Mouse (Mus musculus) heart, embryonic 12.5 days (tissue): ENCODE measurements around the gene Spsb4. TPM values are rescaled to one million over a fixed set of nuclear protein-coding genes. Genes with fewer than 3 reads are reported as not detected.

Experiments
- ATAC-seq: fragments of 200-750 bp; cut with Nextera tagmentation; 2 replicates; pipeline ENCODE4 v1.8.0; 2017; ENCODE audit warnings: moderate TSS enrichment, moderate library complexity; ENCODE audit not compliant: insufficient number of reproducible peaks, low FRiP score
- H3K27ac ChIP-seq: fragments of 300-500 bp; sonication (generic); 2 replicates; pipeline ENCODE4 v1.5.1; 2016; ENCODE audit warnings: mild to moderate bottlenecking, moderate library complexity; ENCODE audit not compliant: poor library complexity, severe bottlenecking
- H3K27me3 ChIP-seq: fragments of 300-500 bp; sonication (generic); replicated peaks from 2 replicates; pipeline ENCODE4 v1.6.1; 2016; ENCODE audit warnings: mild to moderate bottlenecking, moderate library complexity
- H3K36me3 ChIP-seq: fragments of 300-500 bp; sonication (generic); 2 replicates; pipeline ENCODE4 v1.6.1; 2016; ENCODE audit warnings: mild to moderate bottlenecking, moderate library complexity
- H3K4me1 ChIP-seq: fragments of 300-500 bp; sonication (generic); replicated peaks from 2 replicates; pipeline ENCODE4 v1.6.1; 2016; ENCODE audit warnings: mild to moderate bottlenecking
- H3K4me2 ChIP-seq: fragments of 300-500 bp; sonication (generic); 2 replicates; pipeline ENCODE4 v1.6.1; 2016; ENCODE audit warnings: mild to moderate bottlenecking, moderate library complexity
- H3K4me3 ChIP-seq: fragments of 300-500 bp; sonication (generic); 2 replicates; pipeline ENCODE4 v1.5.1; 2016; ENCODE audit warnings: mild to moderate bottlenecking
- H3K9ac ChIP-seq: fragments of 300-500 bp; sonication (generic); 2 replicates; pipeline ENCODE4 v1.6.1; 2016; ENCODE audit warnings: mild to moderate bottlenecking, moderate library complexity
- H3K9me3 ChIP-seq: fragments of 300-500 bp; sonication (generic); replicated peaks from 2 replicates; pipeline ENCODE4 v1.6.1; 2016; ENCODE audit warnings: mild to moderate bottlenecking, moderate library complexity
- WGBS: fragments of 180-500 bp; shearing (Covaris S2); methylation state at CpG from one replicate; pipeline ENCODE4 v1.1.7; 2016; 5-methylcytosine and 5-hydroxymethylcytosine counted together
- polyA plus RNA-seq: library from polyadenylated mRNA; unstranded; fragments of >200 nt; fragmentation: Nextera tagmentation; extraction: Ambion mirVana; gene quantifications from 2 replicates; pipeline ENCODE4 v1.2.1, GENCODE M21; 2016

The Spsb4 gene
- polyA plus RNA-seq, 1 experiment from 2014 or later: 67.6 TPM

DNA sequence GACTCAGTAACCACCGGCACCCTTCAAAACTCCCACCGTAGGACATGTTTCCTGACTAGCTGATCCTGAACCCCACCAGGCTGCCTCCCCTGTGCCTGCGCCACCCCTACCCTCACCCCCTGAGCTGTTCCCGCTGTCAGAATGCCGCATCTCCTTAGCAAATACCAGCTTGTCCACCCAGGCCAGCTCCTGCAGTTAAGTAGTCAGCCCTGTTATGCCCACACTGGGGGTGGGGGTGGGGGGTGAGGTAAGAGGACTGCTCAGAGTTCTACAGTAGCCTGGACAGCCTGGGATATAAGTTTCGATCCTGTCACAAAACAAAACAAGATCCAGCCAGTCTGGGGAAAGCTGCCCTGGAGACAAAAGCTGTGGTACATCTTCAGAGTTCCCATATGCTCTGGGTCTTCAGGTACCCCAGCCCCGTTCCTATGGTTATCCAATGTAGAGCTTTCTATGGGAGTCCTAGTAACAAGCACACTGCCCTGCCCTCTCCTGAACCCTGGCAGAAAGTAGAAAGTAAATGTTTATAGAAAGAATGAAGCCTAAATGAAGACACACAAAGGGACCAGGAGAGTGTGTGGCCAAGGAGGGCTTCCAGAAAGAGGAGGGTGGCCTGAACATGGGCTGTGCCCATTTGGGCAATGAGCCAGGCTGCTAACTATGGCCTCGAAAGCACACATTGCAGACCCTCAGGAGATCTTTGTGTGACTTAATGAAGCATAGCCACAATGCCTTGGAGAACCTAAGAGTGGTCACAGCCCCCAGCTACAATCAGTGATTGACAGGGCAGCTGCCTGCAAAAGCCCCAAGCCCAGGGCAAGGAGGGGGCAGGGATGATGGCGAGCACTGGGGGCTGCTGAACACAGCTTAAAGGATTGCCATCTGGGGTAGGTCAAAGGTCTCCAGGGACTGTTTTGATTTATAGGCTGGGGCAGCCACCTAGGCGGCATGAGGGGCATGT lies 38.3 kb downstream of the Spsb4 start:
- H3K36me3 ChIP-seq: no peaks in the 10 kb centered on the region
- peaks cover 91% of the 10 kb centered on the region for H3K4me1 ChIP-seq
- no peak for ATAC-seq
- no peak overlapping the region for H3K4me2 ChIP-seq
- H3K9me3 ChIP-seq: no peaks in the 10 kb centered on the region
- 54% methylated on average over 10 of the region's 10 CpGs for WGBS
- no peak overlapping the region for H3K4me3 ChIP-seq
- no peaks in the 10 kb centered on the region for H3K27me3 ChIP-seq
- peak overlapping the region; percentile 88; the same call in 1 of the 2 replicates for H3K27ac ChIP-seq
- peak overlapping the region; percentile 44 for H3K9ac ChIP-seq

DNA sequence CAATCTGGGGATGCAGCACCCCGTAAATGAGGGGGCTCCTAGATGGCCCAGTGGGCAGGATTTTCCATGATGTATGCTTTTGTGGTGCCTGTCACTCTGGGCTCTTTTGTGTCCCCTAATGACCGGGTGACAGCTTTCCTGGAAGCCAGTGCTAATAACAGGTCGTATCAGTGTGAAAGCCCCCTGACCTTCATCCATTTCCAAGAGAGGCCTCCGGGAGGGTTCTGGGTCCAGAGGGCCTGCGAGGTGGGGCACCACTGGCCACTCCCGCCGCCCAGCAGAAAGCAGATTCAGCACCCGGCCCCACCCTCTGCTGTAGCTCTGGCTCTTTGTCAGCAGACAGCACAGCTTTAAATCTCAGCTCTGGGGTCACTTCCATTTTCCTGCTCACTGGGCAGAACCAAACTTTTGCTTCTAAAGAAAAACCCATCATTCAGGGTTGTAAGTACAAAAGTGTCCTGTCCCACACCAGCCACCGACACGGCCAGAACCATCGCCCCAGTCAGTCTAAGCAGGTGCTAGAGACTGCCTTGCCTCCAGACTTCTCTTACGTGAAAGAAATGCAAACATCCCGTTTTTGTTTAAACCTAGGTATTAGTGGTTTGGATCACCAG lies 39.1 kb downstream of the Spsb4 start:
- H3K4me2 ChIP-seq: no peak overlapping the region
- peak overlapping the region; percentile 88 for H3K27ac ChIP-seq
- H3K9me3 ChIP-seq: no peaks in the 10 kb centered on the region
- no peak for ATAC-seq
- H3K4me3 ChIP-seq: no peak overlapping the region
- no peaks in the 10 kb centered on the region for H3K27me3 ChIP-seq
- H3K4me1 ChIP-seq: peaks cover 83% of the 10 kb centered on the region
- peak overlapping the region; percentile 44 for H3K9ac ChIP-seq
- WGBS: 40% methylated on average over 13 of the region's 13 CpGs
- 0 out of 2 replicates have a peak, but pooled peaks cover under 1% of the 10 kb centered on the region for H3K36me3 ChIP-seq

DNA sequence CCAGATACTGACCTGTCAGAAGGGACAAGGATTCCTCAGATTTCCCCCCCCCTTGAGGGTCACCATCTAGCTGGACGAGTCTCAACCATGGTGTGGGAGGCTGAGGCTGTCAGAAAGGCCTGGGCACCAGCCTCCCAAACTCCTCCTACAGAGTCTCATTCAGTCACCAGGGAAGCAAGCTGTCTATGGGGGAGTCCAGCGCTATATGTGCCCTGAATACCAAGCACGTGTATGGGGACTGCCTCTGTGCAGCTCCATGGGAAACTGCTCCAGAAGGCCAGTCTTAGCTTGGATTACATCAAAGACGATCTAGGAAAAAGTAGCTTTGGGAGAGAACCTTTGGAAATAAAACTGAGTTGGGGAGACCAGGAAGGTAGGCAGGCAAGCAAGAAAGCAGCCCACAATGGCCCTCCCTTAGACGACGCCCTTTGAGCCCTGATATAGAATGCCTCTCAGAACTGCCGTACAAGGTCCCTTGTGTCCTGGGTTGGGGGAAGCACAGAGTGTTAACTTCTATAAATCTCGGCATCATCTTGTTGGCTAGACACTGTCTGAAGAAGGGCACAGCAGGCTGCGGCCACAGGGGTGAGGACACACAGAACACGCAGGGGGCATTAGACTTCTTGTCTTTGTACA lies 40.4 kb downstream of the Spsb4 start:
- no peak overlapping the region for H3K4me2 ChIP-seq
- H3K27me3 ChIP-seq: no peaks in the 10 kb centered on the region
- H3K4me3 ChIP-seq: no peak overlapping the region
- peak overlapping the region; percentile 88 for H3K27ac ChIP-seq
- no peak overlapping the region for H3K9ac ChIP-seq
- 67% methylated on average over 10 of the region's 10 CpGs for WGBS
- peaks cover 70% of the 10 kb centered on the region for H3K4me1 ChIP-seq
- H3K9me3 ChIP-seq: no peaks in the 10 kb centered on the region
- ATAC-seq: no peak
- 0 out of 2 replicates have a peak, but pooled peaks cover 3% of the 10 kb centered on the region for H3K36me3 ChIP-seq

DNA sequence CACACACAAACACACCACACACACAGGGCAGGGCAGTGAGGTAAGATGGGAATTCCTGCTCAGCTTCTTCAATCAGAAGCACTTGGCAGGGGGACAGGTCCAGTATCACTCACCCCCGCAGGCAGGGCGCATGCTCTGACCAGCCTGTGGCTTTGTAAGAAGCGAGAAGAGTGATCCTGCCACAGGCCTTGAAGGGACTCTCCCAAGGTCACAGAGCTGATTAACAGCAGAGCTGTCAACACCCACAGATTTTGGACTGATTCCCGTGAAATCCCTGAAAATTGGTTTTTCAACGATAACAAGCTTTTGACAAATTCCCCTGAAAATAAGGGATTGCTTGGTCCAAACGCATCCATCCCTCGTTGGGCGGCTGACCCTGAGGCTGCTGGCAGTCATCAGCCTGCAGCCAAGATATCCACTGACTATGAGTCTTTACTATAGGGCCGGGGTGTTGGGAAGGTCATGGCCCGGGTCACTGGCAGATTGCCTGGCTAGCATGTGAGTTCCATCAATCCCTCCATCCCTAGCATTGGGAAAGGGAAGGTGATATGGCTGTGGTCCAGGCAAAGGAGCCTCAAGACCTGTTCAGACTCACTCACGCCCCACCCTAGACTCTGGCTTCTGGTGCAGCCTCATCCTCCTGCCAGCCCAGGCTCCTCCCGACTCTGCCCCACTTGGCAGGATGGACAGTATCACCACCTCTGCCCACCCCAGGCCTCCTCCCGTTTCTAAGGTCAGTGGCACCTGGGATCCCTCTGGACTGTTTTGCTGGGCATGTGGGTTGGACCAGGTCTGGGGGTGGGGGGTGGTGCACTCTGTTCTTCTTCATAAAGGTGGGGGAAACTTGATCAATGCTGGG lies 41.1 kb downstream of the Spsb4 start:
- H3K36me3 ChIP-seq: 0 out of 2 replicates have a peak, but pooled peaks cover 3% of the 10 kb centered on the region
- H3K27me3 ChIP-seq: no peaks in the 10 kb centered on the region
- ATAC-seq: peak; percentile 45
- no peak overlapping the region for H3K9ac ChIP-seq
- H3K4me3 ChIP-seq: no peak overlapping the region
- 0 out of 2 replicates have a peak overlapping the region, but pooled peaks have one; percentile 9 for H3K4me2 ChIP-seq
- peaks cover 70% of the 10 kb centered on the region for H3K4me1 ChIP-seq
- WGBS: 28% methylated on average over 13 of the region's 13 CpGs
- peak overlapping the region; percentile 88 for H3K27ac ChIP-seq
- H3K9me3 ChIP-seq: no peaks in the 10 kb centered on the region

DNA sequence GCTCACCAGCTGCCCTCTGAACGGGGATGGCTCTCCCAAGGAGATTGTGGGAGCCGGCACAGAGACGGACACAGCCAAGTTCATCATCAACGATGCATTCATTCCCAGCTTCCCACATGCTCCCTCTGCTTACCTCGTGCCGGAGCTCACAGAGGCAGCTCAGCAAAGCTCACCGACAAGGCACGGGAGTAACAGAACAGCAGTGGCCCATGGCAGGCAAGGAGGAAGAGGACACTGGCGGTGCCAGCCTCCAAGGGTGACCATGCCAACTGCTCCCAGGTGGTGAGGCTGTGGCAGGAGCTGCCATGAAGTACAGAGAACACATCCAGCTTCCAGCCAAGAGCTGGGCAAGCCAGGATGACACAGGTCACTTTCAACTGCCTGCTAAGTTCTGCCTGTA lies 45.6 kb downstream of the Spsb4 start:
- Histone ChIP-seq H3K4me3 (no peak overlapping the region), H3K27ac (no peak overlapping the region), H3K4me1 (peaks cover 50% of the 10 kb centered on the region), H3K36me3 (0 out of 2 replicates have a peak, but pooled peaks cover 3% of the 10 kb centered on the region), H3K4me2 (no peak overlapping the region), H3K27me3 (no peaks in the 10 kb centered on the region), H3K9ac (no peak overlapping the region), H3K9me3 (no peaks in the 10 kb centered on the region)
- 86% methylated on average over 9 of the region's 9 CpGs for WGBS
- ATAC-seq: no peak

DNA sequence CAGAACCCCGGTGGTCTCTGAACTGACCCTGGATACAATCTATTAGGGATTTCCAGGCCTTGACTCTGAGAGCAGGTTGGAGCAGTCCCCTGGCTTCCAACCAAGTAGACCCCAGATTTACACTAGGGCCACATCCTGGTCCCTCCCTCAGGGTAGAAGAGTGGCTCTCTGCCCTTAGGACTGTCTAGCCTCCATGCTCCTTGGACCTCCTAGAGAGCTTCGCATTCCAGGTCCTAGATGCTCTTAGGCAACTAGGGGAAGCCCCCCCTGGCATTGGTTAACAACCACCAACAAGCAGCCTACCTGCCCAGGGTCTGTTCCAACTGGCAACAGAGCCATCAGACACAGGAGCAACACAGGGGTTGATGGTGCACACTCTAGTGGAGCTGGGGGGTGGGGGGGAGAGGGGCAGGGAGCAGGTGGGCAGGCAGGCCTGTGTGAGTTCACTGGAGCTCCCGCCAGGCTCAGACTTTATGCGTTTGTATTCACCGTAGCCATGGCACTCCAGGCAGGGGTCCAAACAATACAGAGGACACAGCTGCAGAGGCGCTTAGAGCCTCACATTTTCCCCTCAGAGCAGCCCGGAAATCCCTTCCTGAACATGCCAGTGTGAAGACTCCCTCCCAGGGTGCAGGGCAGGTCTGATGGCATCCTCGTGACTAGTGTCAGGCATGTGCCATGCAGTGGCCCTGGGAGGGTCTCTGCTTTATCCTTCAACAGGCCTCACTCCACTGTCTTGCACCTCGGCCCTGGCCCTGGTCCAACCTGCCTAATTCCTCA lies 46.8 kb downstream of the Spsb4 start:
- ATAC-seq: peak; percentile 74
- Histone ChIP-seq H3K9me3 (no peaks in the 10 kb centered on the region), H3K4me1 (peaks cover 44% of the 10 kb centered on the region), H3K4me3 (no peak overlapping the region), H3K4me2 (no peak overlapping the region), H3K9ac (no peak overlapping the region; the same call in 1 of the 2 replicates), H3K27ac (peak overlapping the region; percentile 77), H3K27me3 (no peaks in the 10 kb centered on the region), H3K36me3 (0 out of 2 replicates have a peak, but pooled peaks cover 3% of the 10 kb centered on the region)
- 46% methylated on average over 9 of the region's 9 CpGs for WGBS

DNA sequence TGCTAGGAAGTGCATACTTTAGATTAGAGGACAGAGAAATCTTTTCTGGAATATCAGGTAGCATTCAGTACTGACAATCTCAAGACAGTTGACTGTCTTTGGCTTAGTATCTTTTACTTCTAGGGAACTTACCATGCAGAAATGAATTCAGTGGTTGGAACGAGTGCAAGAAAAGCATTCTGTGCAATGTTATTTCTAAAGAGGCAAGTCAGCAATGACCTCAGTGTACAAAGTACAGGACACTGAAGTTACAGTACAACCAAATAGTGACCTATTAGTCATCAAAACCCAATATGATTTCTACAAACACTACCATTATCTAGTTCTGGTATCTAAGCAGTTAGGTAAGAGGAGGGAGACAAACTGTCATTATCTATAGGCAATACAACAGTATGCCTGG lies 51.1 kb downstream of the Spsb4 start:
- Histone ChIP-seq H3K9ac (no peak overlapping the region), H3K4me3 (no peak overlapping the region), H3K36me3 (0 out of 2 replicates have a peak, but pooled peaks cover 5% of the 10 kb centered on the region), H3K4me2 (no peak overlapping the region), H3K27ac (no peak overlapping the region), H3K4me1 (peaks cover 53% of the 10 kb centered on the region), H3K27me3 (no peaks in the 10 kb centered on the region), H3K9me3 (no peaks in the 10 kb centered on the region)
- WGBS: 58% methylated on average over 1 of the region's 1 CpGs
- ATAC-seq: no peak

DNA sequence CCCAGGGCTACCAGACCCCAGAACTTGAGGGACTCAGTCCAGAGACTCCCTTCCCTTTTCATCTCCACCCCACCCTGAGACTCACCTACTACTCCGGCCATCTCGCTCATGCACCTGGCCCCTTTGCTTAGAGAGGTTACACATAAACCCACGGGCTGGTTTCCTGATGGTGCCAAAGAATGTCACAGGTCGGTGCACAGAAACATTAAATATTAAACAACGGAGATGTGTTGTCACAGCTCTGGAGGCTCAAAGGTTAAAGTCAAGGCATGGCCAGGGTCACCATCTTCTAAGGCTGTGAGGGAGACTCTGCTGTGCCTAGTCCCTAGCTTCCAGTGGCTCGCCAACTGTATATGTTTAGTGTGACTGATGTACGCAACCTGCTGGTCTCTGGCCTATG lies 52.2 kb downstream of the Spsb4 start:
- H3K4me2 ChIP-seq: no peak overlapping the region
- no peak overlapping the region for H3K4me3 ChIP-seq
- no peak for ATAC-seq
- 90% methylated on average over 7 of the region's 7 CpGs for WGBS
- H3K9ac ChIP-seq: no peak overlapping the region
- 0 out of 2 replicates have a peak, but pooled peaks cover 5% of the 10 kb centered on the region for H3K36me3 ChIP-seq
- H3K9me3 ChIP-seq: no peaks in the 10 kb centered on the region
- H3K4me1 ChIP-seq: peaks cover 53% of the 10 kb centered on the region
- no peak overlapping the region for H3K27ac ChIP-seq
- no peaks in the 10 kb centered on the region for H3K27me3 ChIP-seq

DNA sequence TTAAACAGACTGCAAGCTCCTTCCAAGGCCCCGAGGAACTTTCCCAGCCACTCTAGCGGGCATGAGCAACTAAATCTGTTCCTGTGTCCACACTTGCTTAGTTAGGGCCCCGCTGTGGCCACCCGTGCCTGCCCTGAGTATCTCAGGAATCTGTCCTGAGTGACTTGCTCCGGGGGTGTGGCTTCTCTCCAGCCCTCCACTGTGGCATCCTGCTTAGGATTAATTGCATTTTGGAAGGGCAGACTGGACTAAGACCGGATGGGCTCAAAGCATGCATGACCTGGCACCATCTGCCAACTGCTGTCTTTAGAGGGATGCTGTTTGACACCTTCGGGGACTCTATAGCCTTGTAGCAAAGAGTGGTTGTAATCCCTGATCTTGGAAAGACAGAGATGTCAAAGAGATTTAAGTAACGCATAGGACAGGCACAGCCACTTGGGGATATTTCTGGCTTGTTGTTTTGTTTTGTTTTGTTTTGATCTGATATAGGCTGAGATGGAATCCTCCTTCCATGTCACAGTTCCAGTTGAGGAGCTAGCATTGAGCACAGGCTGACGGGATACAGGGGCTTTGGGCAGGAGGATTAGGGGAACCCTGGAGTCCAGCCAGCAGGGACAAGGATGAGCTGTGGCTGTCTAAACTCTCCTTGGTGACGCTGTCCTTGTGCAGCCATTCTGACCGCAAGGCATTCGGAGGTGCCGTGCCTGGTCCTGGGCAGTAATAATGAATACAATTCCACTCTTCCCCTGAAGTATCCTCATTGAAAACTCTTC lies 55.0 kb downstream of the Spsb4 start:
- H3K36me3 ChIP-seq: 0 out of 2 replicates have a peak, but pooled peaks cover 5% of the 10 kb centered on the region
- peaks cover 48% of the 10 kb centered on the region for H3K4me1 ChIP-seq
- H3K4me2 ChIP-seq: peak overlapping the region; percentile 21; the same call in 1 of the 2 replicates
- H3K9ac ChIP-seq: 0 out of 2 replicates have a peak overlapping the region, but pooled peaks have one; percentile 47
- peak overlapping the region; percentile 71 for H3K27ac ChIP-seq
- no peak overlapping the region for H3K4me3 ChIP-seq
- H3K27me3 ChIP-seq: no peaks in the 10 kb centered on the region
- no peak for ATAC-seq
- no peaks in the 10 kb centered on the region for H3K9me3 ChIP-seq
- 50% methylated on average over 13 of the region's 13 CpGs for WGBS
